Mouse (Mus musculus) stomach, postnatal 0 days (tissue): ENCODE measurements at regions not wholly inside any gene's neighbourhood (a gene's known extent, or its start where the extent isn't known, plus 50 kb on each side); places are given as distances from the start of the nearest gene placed in this dataset.
A peak's percentile ranks its signal among the peaks of the same experiment; 100 is the strongest.
"Not testable (repeated sequence)": the region's sequence is repeated elsewhere in the genome, so short reads cannot be mapped to it uniquely, and the experiment has no call there.

Source experiments
- ATAC-seq: fragments of 200-750 bp; cut with Nextera tagmentation; 2 replicates; pipeline ENCODE4 v1.8.0; 2017; ENCODE audit not compliant: low FRiP score, low TSS enrichment
- DNase-seq: peaks from one replicate; pipeline ENCODE4 v3.0.0-alpha.2; 2016; ENCODE audit warnings: low spot score
- H3K27ac ChIP-seq: fragments of 300-500 bp; sonication (generic); replicated peaks from 2 replicates; pipeline ENCODE4 v1.5.1; 2014; ENCODE audit warnings: mild to moderate bottlenecking, control low read depth
- H3K27me3 ChIP-seq: fragments of 300-500 bp; sonication (generic); 2 replicates; pipeline ENCODE4 v1.6.1; 2014; ENCODE audit warnings: low read length; ENCODE audit not compliant: control insufficient read depth, insufficient read depth
- H3K36me3 ChIP-seq: fragments of 300-500 bp; sonication (generic); 2 replicates; pipeline ENCODE4 v1.6.1; 2014; ENCODE audit warnings: low read length, mixed read lengths; ENCODE audit not compliant: control insufficient read depth, insufficient read depth
- H3K4me1 ChIP-seq: fragments of 300-500 bp; sonication (generic); replicated peaks from 2 replicates; pipeline ENCODE4 v1.6.1; 2014; ENCODE audit warnings: antibody characterized with exemption; ENCODE audit not compliant: control insufficient read depth, insufficient read depth
- H3K4me2 ChIP-seq: fragments of 300-500 bp; sonication (generic); replicated peaks from 2 replicates; pipeline ENCODE4 v1.6.1; 2014; ENCODE audit warnings: low read depth, mild to moderate bottlenecking, control low read depth, moderate library complexity
- H3K4me3 ChIP-seq: fragments of 300-500 bp; sonication (generic); 2 replicates; pipeline ENCODE4 v1.5.1; 2014; ENCODE audit warnings: low read depth, low read length, control low read depth
- H3K9ac ChIP-seq: fragments of 300-500 bp; sonication (generic); 2 replicates; pipeline ENCODE4 v1.6.1; 2014; ENCODE audit warnings: mild to moderate bottlenecking, low read length, control low read depth, mixed read lengths
- H3K9me3 ChIP-seq: fragments of 300-500 bp; sonication (generic); 2 replicates; pipeline ENCODE4 v1.6.1; 2016; ENCODE audit warnings: low read length; ENCODE audit not compliant: control insufficient read depth
- CTCF ChIP-seq: IDR thresholded peaks from 2 replicates; pipeline ENCODE4 v1.5.1; 2016; ENCODE audit warnings: antibody characterized with exemption, low read depth, mild to moderate bottlenecking, moderate library complexity
- EP300 ChIP-seq: optimal IDR thresholded peaks from 2 replicates; pipeline ENCODE3; 2016; ENCODE audit warnings: antibody characterized with exemption
- WGBS: fragments of 180-500 bp; shearing (Covaris S2); extraction: QIAGEN DNeasy Blood & Tissue Kit; methylation state at CpG from one replicate; pipeline ENCODE4 v1.1.7; 2014; 5-methylcytosine and 5-hydroxymethylcytosine counted together

DNA sequence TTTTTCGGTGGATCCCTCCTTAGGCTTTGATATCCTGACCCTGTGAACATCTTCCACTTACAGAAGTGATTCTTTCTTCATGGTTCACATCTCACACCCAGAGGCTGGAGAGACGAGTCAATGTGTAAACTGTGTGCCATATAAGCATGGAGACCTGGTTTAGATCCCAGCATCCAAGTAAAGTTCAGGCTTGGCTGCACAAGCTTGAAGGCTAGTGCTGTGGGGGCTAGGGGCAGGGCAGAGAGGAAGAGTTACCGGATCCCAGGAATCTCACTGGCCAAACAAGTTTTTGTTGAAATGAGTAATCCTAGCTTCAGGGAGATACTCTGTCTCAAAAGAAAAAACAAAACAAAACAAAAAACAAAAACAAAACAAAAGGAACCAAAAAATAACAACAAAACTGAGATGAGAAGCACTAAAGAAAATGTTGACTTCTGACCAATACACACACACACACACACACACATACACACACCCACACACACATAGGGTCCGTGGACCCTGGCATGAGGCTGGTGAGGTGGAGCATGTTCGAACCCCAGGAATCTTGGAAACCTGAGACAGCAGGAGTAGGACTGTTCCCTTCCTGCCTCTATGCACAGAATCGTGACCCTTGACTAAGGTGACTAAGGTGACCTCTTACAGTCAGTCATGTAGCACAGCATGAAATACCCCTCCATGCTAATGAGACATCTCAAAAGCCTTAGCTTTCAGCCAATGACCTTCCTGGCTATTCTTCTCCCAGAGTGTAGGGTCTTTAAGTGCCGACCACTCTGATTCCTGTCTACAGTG, 55.2 kb downstream of the Gm12728 start:
- TF ChIP-seq EP300 = no peak
- TF ChIP-seq CTCF = no peak
- ATAC-seq = no peak
- Histone ChIP-seq H3K27me3 (no peaks in the 10 kb centered on the region), H3K27ac (peak overlapping the region; percentile 40; the same call in 1 of the 2 replicates), H3K9me3 (no peaks in the 10 kb centered on the region), H3K4me2 (no peak overlapping the region), H3K9ac (no peak overlapping the region), H3K4me3 (no peak overlapping the region), H3K4me1 (no peaks in the 10 kb centered on the region), H3K36me3 (no peaks in the 10 kb centered on the region)
- WGBS = 76% methylated on average over 7 of the region's 7 CpGs
- DNase-seq = no peak

- H3K36me3 ChIP-seq, DNase-seq, H3K4me2 ChIP-seq, ATAC-seq, H3K27ac ChIP-seq, H3K9ac ChIP-seq, H3K9me3 ChIP-seq, H3K27me3 ChIP-seq, H3K4me1 ChIP-seq, H3K4me3 ChIP-seq: not testable (repeated sequence)
- 87% methylated on average over 3 of the region's 3 CpGs for WGBS
Observed at GRCm38 (mm10) chr4:105845998-105846989, 56.6 kb downstream of the Gm12728 start.

- no peaks in the 10 kb centered on the region for H3K9me3 ChIP-seq
- no peak overlapping the region for H3K4me2 ChIP-seq
- no peak overlapping the region for H3K9ac ChIP-seq
- no peak overlapping the region for H3K27ac ChIP-seq
- H3K4me3 ChIP-seq = no peak overlapping the region
- no peak for TF ChIP-seq EP300
- no peak for TF ChIP-seq CTCF
- no peaks in the 10 kb centered on the region for H3K27me3 ChIP-seq
- DNase-seq = no peak
- no peaks in the 10 kb centered on the region for H3K36me3 ChIP-seq
- H3K4me1 ChIP-seq = no peaks in the 10 kb centered on the region
- 68% methylated on average over 6 of the region's 6 CpGs for WGBS
- no peak for ATAC-seq
Observed at GRCm38 (mm10) chr4:105853086-105853485, 63.4 kb downstream of the Gm12728 start.

GRCm38 (mm10) chr4:105859052-105859864, 69.6 kb downstream of the Gm12728 start:
- H3K4me1 ChIP-seq = no peaks in the 10 kb centered on the region
- DNase-seq (no peak), ATAC-seq (no peak)
- no peaks in the 10 kb centered on the region for H3K9me3 ChIP-seq
- no peak overlapping the region for H3K4me3 ChIP-seq
- TF ChIP-seq CTCF (no peak), EP300 (no peak)
- H3K4me2 ChIP-seq = no peak overlapping the region
- H3K27ac ChIP-seq = no peak overlapping the region
- no peaks in the 10 kb centered on the region for H3K27me3 ChIP-seq
- WGBS = 62% methylated on average over 15 of the region's 15 CpGs
- H3K9ac ChIP-seq = no peak overlapping the region
- no peaks in the 10 kb centered on the region for H3K36me3 ChIP-seq

- H3K9me3 ChIP-seq = no peaks in the 10 kb centered on the region
- WGBS = 57% methylated on average over 11 of the region's 11 CpGs
- H3K4me1 ChIP-seq = no peaks in the 10 kb centered on the region
- ATAC-seq (no peak), DNase-seq (no peak)
- no peak for TF ChIP-seq EP300
- TF ChIP-seq CTCF = no peak
- no peaks in the 10 kb centered on the region for H3K36me3 ChIP-seq
- H3K9ac ChIP-seq = no peak overlapping the region
- no peak overlapping the region for H3K4me3 ChIP-seq
- no peak overlapping the region for H3K4me2 ChIP-seq
- no peaks in the 10 kb centered on the region for H3K27me3 ChIP-seq
- H3K27ac ChIP-seq = no peak overlapping the region
Observed at GRCm38 (mm10) chr4:105860930-105861653, 71.4 kb downstream of the Gm12728 start.
